ENCODE assay signal across 8 mouse cellular contexts in the genomic region with DNA sequence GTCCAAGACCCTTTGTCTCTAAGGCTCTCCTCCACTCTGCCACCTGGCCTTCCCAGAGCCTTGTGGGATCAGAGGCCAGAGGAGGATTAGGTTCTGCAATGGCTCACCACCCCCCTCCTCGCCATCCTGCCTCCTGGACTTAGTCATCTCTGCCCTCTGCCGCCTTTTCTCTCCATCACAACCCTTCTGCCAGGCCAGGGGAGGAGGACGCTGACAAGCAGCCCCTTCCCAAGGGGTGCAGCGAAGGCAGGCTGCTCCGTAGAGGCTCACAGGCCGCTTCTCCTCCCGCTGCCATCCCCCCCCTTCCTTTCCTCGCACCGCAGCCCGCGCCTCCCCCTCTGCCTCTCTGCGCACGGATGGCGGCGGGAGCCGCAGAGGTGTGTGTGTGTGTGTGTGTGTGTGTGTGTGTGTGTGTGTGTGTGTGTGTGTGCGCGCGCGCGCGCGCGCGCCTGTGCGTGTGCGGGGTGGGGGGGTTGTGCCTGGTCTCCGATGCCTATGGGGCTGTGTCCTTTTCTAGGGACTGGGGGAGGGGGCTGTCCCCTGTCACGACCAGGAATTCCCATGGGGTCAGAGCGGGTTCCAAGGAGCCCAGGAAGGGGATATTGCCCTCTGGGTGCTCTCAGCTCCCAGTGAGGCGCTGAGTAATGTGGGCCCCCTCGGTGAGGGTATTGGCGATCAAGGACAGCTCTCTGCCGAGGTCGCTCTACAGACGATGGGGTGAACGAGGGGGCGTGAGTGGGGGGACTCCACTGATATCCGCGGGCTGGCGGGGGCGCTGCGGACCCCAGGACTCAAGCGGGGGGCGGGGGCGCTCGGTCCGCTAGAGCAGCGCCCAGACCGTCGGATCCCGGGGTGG. TPM values are rescaled to one million over a fixed set of nuclear protein-coding genes. Genes with fewer than 3 reads are reported as not detected.
DNase-seq lines count a peak whose midpoint lies in the region; ATAC-seq and TF ChIP-seq lines count a peak whose summit lies in the region.

A gene (plus strand): TSS at position 177 of the 856 bp plus-strand sequence.

- peak; percentile 30 to 39 for DNase-seq in B cell, adult 2 months
- peak; percentile 46 for DNase-seq in T-cell, adult 2 months (ENCODE audit: low spot score)
- DNase-seq in embryo, embryonic 10 days (ENCODE audit: low spot score) = peak; percentile 56
- DNase-seq in gonadal fat pad, adult 2 months (ENCODE audit: low read depth) = no peak
- no peak for DNase-seq in liver, embryonic 11.5 days (ENCODE audit: low spot score)
- DNase-seq in adipocyte (ENCODE audit: low spot score) = no peak

- no peaks in the 10 kb centered on the region for H3K27me3 ChIP-seq in intestine, postnatal 0 days (replicated peaks; ENCODE audit: control insufficient read depth, insufficient read depth, low read length)
- H3K27me3 ChIP-seq in liver, embryonic 11.5 days (replicated peaks; ENCODE audit: control insufficient read depth, insufficient read depth, low read length) = peaks cover 39% of the 10 kb centered on the region

- H3K36me3 ChIP-seq in intestine, postnatal 0 days (ENCODE audit: control insufficient read depth, insufficient read depth) = peaks cover 5% of the 10 kb centered on the region; the same call in 1 of the 2 replicates
- H3K36me3 ChIP-seq in liver, embryonic 11.5 days (ENCODE audit: control insufficient read depth, insufficient read depth, low read length) = no peaks in the 10 kb centered on the region

- H3K4me2 ChIP-seq in intestine, postnatal 0 days (replicated peaks; ENCODE audit: low read depth) = peak within 1 kb of the TSS; percentile 93
- peak within 1 kb of the TSS; percentile 98 for H3K4me2 ChIP-seq in liver, embryonic 11.5 days

- peak within 1 kb of the TSS; percentile 83 for H3K4me3 ChIP-seq in intestine, postnatal 0 days (ENCODE audit: low read depth, low read length)
- peak within 1 kb of the TSS; percentile 63 for H3K4me3 ChIP-seq in liver, embryonic 11.5 days (ENCODE audit: low read depth, low read length)

- H3K27ac ChIP-seq in intestine, postnatal 0 days (ENCODE audit: low read depth, low read length) = peak within 1 kb of the TSS; percentile 94
- no peak within 1 kb of the TSS for H3K27ac ChIP-seq in liver, embryonic 11.5 days (ENCODE audit: low read depth, low read length)

- peak within 1 kb of the TSS; percentile 83 for H3K9ac ChIP-seq in intestine, postnatal 0 days (ENCODE audit: low read depth, low read length)
- peak within 1 kb of the TSS; percentile 67 for H3K9ac ChIP-seq in liver, embryonic 11.5 days (ENCODE audit: low read depth, low read length)

- TF ChIP-seq CTCF in intestine, postnatal 0 days (IDR thresholded peaks at IDR 0.05; ENCODE audit: low read depth) = no peak

- H3K9me3 ChIP-seq in intestine, postnatal 0 days (ENCODE audit: control insufficient read depth) = no peaks in the 10 kb centered on the region
- no peaks in the 10 kb centered on the region for H3K9me3 ChIP-seq in liver, embryonic 11.5 days (ENCODE audit: control insufficient read depth, low read length)

- 2% methylated on average over 33 of the region's 52 CpGs for WGBS in intestine, postnatal 0 days
- WGBS in liver, embryonic 11.5 days = 3% methylated on average over 47 of the region's 52 CpGs

- H3K4me1 ChIP-seq in intestine, postnatal 0 days (replicated peaks; ENCODE audit: control insufficient read depth, insufficient read depth, low read length) = peaks cover 6% of the 10 kb centered on the region
- peaks cover 17% of the 10 kb centered on the region for H3K4me1 ChIP-seq in liver, embryonic 11.5 days (replicated peaks; ENCODE audit: control insufficient read depth, insufficient read depth, low read length)

- ATAC-seq in intestine, postnatal 0 days = no peak
- peak; percentile 24 for ATAC-seq in liver, embryonic 11.5 days (replicated peaks; ENCODE audit: low FRiP score)
- ATAC-seq in neutrophil, adult 5-6 weeks (ENCODE audit: extremely low read depth, insufficient number of reproducible peaks, low FRiP score, poor library complexity, severe bottlenecking) = no peak

RNA-seq across cellular contexts. Expression of the gene that starts here (rescaled TPM):
- polyA plus RNA-seq in gonadal fat pad, adult 2 months (2012; rRNA removed) = 150 and 154 TPM in 2 replicates
- polyA plus RNA-seq in intestine, postnatal 0 days (2015; fragmentation: Nextera tagmentation; extraction: Ambion mirVana) = 20.1 and 20.7 TPM in 2 replicates
- 45.5 and 45.8 TPM in 2 replicates for polyA plus RNA-seq in liver, embryonic 11.5 days (2014; fragmentation: Nextera tagmentation; extraction: Ambion mirVana)
- total RNA-seq in neutrophil, adult 5-6 weeks (2017) = 120 and 134 TPM in 2 replicates

Comparison
In these comparisons a context has a peak if more than half of its experiments do, and no peak if none do; other contexts are left out.
1. DNase-seq: peak in B cell, adult 2 months (2 of 2), T-cell, adult 2 months (single experiment) and embryo, embryonic 10 days (single experiment); none in gonadal fat pad, adult 2 months (single experiment), liver, embryonic 11.5 days (single experiment) and adipocyte (single experiment).